Mouse (Mus musculus) liver, embryonic 14.5 days (tissue): Measurements from ENCODE around the gene 1600002K03Rik. TPM values are rescaled to one million over a fixed set of nuclear protein-coding genes. Genes with fewer than 3 reads are reported as not detected.

Experiments
- ATAC-seq: fragments of 200-750 bp; cut with Nextera tagmentation; 2 replicates; pipeline ENCODE4 v1.8.0; 2017; ENCODE audit warnings: moderate number of reproducible peaks, mild to moderate bottlenecking, moderate library complexity; ENCODE audit not compliant: insufficient read depth
- DNase-seq, 3 experiments: peaks; one replicate each; pipeline ENCODE4 v3.0.0-alpha.2; 2012 to 2013; ENCODE audit warnings: low read depth in 3 of 3, low spot score in 3 of 3
- H3K27ac ChIP-seq: fragments of 300-500 bp; sonication (generic); 2 replicates; pipeline ENCODE4 v1.5.1; 2014; ENCODE audit warnings: moderate library complexity, mild to moderate bottlenecking, control low read depth, inconsistent platforms
- H3K27me3 ChIP-seq: fragments of 300-500 bp; sonication (generic); 2 replicates; pipeline ENCODE4 v1.6.1; 2014; ENCODE audit warnings: mild to moderate bottlenecking, low read length, moderate library complexity; ENCODE audit not compliant: control insufficient read depth, insufficient read depth
- H3K36me3 ChIP-seq: fragments of 300-500 bp; sonication (generic); replicated peaks from 2 replicates; pipeline ENCODE4 v1.6.1; 2014; ENCODE audit warnings: low read depth; ENCODE audit not compliant: control insufficient read depth, insufficient read depth
- H3K4me1 ChIP-seq, 2 experiments: fragments of 200-500 bp in 1 of 2; fragments of 300-500 bp in 1 of 2; sonication (generic) in 1 of 2; replicated peaks; 2 replicates each; pipeline ENCODE4 v1.6.1; 2012 to 2014; ENCODE audit warnings: antibody characterized with exemption in 1 of 2, inconsistent platforms in 1 of 2, low read length in 1 of 2; ENCODE audit not compliant: control insufficient read depth in 2 of 2, insufficient read depth in 2 of 2
- H3K4me2 ChIP-seq: fragments of 300-500 bp; sonication (generic); 2 replicates; pipeline ENCODE4 v1.6.1; 2014; ENCODE audit warnings: low read depth, mild to moderate bottlenecking, control low read depth, moderate library complexity
- H3K4me3 ChIP-seq, 2 experiments: fragments of 200-500 bp in 1 of 2; fragments of 300-500 bp in 1 of 2; sonication (generic) in 1 of 2; 2 replicates each; pipeline ENCODE4 v1.5.1; 2012 to 2014; ENCODE audit warnings: low read depth in 2 of 2, low read length in 2 of 2, mild to moderate bottlenecking in 2 of 2, control low read depth in 1 of 2, inconsistent platforms in 1 of 2, moderate library complexity in 1 of 2; ENCODE audit not compliant: insufficient read depth in 1 of 2
- H3K9ac ChIP-seq: fragments of 300-500 bp; sonication (generic); replicated peaks from 2 replicates; pipeline ENCODE4 v1.6.1; 2014; ENCODE audit warnings: mild to moderate bottlenecking, control low read depth, moderate library complexity
- H3K9me3 ChIP-seq: fragments of 300-500 bp; sonication (generic); 2 replicates; pipeline ENCODE4 v1.6.1; 2016; ENCODE audit warnings: low read length, mixed read lengths; ENCODE audit not compliant: control insufficient read depth
- CTCF ChIP-seq: IDR thresholded peaks from 2 replicates; pipeline ENCODE4 v1.5.1; 2016; ENCODE audit warnings: antibody characterized with exemption, low read depth, control low read depth
- EP300 ChIP-seq: IDR thresholded peaks from 2 replicates; pipeline ENCODE4 v1.6.1; 2016; ENCODE audit warnings: antibody characterized with exemption, low read depth
- WGBS: fragments of 180-500 bp; shearing (Covaris S2); extraction: QIAGEN DNeasy Blood & Tissue Kit; methylation state at CpG from one replicate; pipeline ENCODE4 v1.1.7; 2014; ENCODE audit not compliant: insufficient replicate concordance; 5-methylcytosine and 5-hydroxymethylcytosine counted together
- polyA plus RNA-seq, 2 experiments: library from polyadenylated mRNA; depleted of rRNA in 1 of 2; stranded (reverse) in 1 of 2; unstranded in 1 of 2; fragments of >200 nt; fragmentation: Nextera tagmentation in 1 of 2; extraction: Ambion mirVana in 1 of 2; gene quantifications; 2 replicates each; pipeline versions ENCODE4 v1.2.1 to v1.2.3; 2012 to 2014

The 1600002K03Rik gene
- polyA plus RNA-seq, 2 experiments: 6.9 to 13.2 TPM

DNA sequence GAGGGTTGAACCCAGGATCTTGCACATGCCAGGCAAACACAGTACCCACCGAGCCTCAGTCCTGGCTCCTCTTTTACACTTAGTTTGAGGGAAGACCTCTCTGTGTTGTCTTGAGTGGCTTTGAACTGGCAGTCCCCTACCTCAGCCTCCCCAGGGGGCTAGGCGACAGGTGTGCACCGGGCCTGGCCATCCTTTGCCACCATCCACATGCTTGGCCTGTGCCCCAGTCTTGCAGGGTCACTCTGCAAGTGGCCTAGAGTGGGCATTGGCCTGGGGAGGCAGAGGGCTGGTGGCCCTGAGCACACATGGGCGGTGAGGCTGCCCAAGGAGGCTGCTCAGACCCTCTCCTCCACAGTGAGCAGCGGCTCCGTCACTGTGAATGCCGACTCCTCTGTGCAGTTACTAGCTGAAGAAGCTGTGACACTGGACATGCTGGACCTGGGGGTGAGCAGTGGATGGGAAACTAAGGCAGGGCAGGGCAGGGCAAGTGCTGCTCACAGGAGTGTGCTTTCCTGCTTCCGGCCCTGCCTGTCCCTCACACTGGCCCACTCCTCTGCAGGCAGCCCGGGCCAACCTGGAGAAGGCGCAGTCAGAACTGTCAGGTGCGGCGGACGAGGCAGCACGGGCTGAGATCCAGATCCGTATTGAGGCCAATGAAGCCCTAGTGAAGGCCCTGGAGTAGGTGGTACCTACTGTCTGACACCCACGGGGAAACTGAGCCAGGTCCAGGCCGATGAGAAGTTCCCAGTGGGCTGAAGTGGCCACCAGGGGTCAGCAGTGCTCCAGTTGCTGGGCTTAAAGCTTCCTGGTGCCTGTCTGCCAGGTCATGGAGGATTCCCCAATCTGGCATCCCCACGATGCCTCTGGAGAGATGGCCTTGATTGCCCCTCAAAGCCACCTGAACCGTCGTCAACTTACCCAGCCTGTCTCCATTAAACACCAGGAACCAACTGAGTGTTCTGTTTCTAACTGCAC is 27.6 kb upstream of the 1600002K03Rik start:
- no peaks in the 10 kb centered on the region for H3K27me3 ChIP-seq
- H3K4me2 ChIP-seq: no peak overlapping the region
- no peaks in the 10 kb centered on the region for H3K9me3 ChIP-seq
- no peak overlapping the region for H3K9ac ChIP-seq
- WGBS: 72% methylated on average over 20 of the region's 20 CpGs
- peaks cover 28 to 34% of the 10 kb centered on the region in 2 experiments for H3K4me1 ChIP-seq
- H3K4me3 ChIP-seq: no peak overlapping the region
- TF ChIP-seq EP300 (no peak), CTCF (peak; percentile 96)
- ATAC-seq: no peak
- DNase-seq: no peak
- peaks cover 16% of the 10 kb centered on the region for H3K36me3 ChIP-seq
- H3K27ac ChIP-seq: peak overlapping the region; percentile 52

DNA sequence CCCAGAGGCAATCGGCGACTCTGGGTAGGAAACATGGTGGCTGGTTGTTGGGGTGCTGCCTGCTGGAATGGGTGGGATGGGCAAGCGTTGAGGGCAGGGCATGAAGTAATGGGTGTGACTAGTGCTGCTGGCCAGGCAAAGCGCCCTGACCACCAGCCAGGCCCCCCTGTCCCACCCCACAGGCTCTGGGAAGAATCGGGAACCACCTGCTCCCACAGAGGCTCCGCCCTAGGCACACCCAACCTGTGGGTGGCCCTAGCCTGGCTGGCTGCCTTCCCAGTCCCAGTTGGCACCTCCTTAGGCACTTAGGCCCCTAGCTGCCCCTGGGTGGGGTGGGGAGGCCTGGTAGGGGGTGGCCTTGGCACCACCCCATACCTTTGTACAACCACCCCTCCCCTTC is 26.8 kb upstream of the 1600002K03Rik start:
- WGBS: 58% methylated on average over 6 of the region's 6 CpGs
- ATAC-seq (no peak), DNase-seq (no peak)
- H3K9me3 ChIP-seq: no peaks in the 10 kb centered on the region
- H3K4me3 ChIP-seq: no peak overlapping the region
- no peaks in the 10 kb centered on the region for H3K27me3 ChIP-seq
- no peak for TF ChIP-seq EP300
- TF ChIP-seq CTCF: no peak
- no peak overlapping the region for H3K9ac ChIP-seq
- H3K36me3 ChIP-seq: peaks cover 16% of the 10 kb centered on the region
- H3K4me1 ChIP-seq: peaks cover 25 to 31% of the 10 kb centered on the region in 2 experiments
- peak overlapping the region; percentile 94 for H3K27ac ChIP-seq
- H3K4me2 ChIP-seq: peak overlapping the region; percentile 39; the same call in 1 of the 2 replicates

DNA sequence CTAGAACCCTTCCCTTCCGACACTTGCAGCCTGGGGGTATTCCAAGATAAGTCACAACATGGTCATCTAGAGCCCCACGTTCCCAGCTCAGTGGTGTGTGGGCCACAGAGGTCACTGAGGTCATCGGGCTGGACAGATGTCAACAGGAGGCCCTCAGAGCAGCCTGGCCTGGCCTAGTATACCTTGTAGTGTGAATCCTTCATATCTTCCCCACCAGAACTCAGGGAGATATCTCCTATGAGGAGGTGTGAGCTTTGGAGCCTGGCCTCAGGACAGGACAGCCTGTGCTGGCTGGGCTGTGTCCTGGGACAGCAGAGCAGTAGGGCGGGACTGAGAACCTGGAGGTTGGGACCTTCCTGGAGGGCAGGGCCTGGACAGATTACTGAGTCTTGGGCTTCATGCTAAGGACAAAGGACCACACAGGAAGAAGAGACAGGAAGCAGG is 26.2 kb upstream of the 1600002K03Rik start:
- Histone ChIP-seq H3K27me3 (no peaks in the 10 kb centered on the region), H3K4me2 (peak overlapping the region; percentile 99), H3K9me3 (no peaks in the 10 kb centered on the region), H3K4me3 (no peak overlapping the region), H3K27ac (peak overlapping the region; percentile 94), H3K36me3 (peaks cover 17% of the 10 kb centered on the region), H3K9ac (no peak overlapping the region; the same call in 1 of the 2 replicates), H3K4me1 (peaks cover 25 to 28% of the 10 kb centered on the region in 2 experiments)
- DNase-seq (no peak), ATAC-seq (no peak)
- WGBS: 77% methylated on average over 4 of the region's 4 CpGs
- no peak for TF ChIP-seq EP300
- TF ChIP-seq CTCF: no peak

DNA sequence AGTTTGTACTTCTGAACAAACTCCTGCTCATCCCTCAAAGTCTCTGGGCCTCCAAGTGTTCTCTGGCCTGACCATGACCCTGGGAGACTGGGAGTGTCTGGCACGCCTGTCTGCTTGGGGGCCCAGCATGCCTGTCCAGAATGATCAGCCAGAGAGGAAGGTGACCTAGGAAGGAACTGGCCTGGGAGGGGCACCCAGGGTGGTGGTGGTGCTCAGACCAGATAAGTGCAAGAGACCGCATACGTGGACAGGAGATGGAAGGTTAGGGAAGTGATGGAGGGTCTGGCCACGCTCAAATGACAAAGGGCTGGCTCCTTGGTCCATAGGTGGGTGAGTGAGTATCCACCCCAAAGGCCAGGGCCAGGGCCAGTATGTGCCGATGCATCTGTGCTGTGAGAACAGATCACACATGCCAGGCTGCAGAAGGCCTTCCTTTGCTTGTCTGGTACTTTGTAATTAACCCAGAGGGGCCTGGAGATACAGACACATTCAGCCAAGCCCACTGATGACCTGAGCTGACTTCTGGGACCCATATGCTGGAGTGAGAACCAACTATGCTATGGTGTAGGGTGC is 25.5 kb upstream of the 1600002K03Rik start:
- no peaks in the 10 kb centered on the region for H3K9me3 ChIP-seq
- WGBS: 32% methylated on average over 5 of the region's 5 CpGs
- DNase-seq: no peak
- H3K4me1 ChIP-seq: peaks cover 25 to 28% of the 10 kb centered on the region in 2 experiments
- H3K27ac ChIP-seq: peak overlapping the region; percentile 94
- peak overlapping the region; percentile 72 to 90; a peak in 2 of 4 replicates for H3K4me3 ChIP-seq
- H3K9ac ChIP-seq: peak overlapping the region; percentile 81
- H3K27me3 ChIP-seq: no peaks in the 10 kb centered on the region
- no peak for ATAC-seq
- peaks cover 23% of the 10 kb centered on the region for H3K36me3 ChIP-seq
- TF ChIP-seq CTCF: no peak
- no peak for TF ChIP-seq EP300
- H3K4me2 ChIP-seq: peak overlapping the region; percentile 99
